Mouse (Mus musculus) neutrophil, adult 65 days (primary cell): ENCODE measurements around the gene Synj2. TPM values are rescaled to one million over a fixed set of nuclear protein-coding genes. Genes with fewer than 3 reads are reported as not detected.

Experiments
- total RNA-seq: library from RNA; stranded (reverse); gene quantifications from 2 replicates; pipeline ENCODE4 v1.2.4, GENCODE M21; 2023

Gene Synj2
- total RNA-seq, result 26.6 and 33.8 TPM in 2 replicates

DNA sequence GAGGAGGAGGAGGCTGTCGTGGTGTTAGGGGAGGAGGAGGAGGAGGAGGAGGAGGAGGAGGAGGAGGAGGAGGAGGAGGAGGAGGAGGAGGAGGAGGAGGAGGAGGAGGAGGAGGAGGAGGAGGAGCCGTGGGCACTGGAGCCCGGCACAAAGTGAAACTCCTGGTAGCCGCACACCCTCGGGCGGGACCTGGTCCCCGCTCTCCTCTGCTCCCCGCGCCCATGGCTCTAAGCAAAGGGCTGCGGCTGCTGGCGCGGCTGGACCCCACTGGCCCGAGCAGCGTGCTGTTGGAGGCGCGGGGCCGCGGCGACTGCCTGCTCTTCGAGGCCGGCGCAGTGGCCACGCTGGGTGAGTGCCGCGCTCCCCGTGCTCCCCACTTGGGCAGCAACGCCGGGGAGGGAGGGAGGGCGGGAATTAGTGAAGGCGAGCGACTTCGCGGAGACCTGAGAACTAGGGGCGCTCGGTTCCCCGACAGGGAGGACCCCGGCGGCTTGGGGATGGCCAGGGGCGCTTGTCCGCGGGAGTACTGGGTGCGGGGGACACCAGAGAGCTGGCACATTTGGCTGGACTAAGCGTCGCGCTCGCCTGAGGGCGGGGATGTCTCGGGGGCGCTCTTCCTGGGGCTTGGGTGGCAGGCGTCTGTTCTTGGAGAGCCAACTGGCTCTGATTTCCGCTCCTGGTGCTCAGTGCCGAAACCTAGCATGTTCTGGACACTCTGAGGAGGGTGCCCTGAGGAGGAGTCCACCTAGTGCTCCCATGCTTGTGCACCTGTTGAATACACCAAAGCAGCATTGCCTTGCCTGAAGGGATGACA lies at the start of gene Synj2:
Gene Synj2 (plus strand): TSS at position 51 of the 814 bp plus-strand sequence.

DNA sequence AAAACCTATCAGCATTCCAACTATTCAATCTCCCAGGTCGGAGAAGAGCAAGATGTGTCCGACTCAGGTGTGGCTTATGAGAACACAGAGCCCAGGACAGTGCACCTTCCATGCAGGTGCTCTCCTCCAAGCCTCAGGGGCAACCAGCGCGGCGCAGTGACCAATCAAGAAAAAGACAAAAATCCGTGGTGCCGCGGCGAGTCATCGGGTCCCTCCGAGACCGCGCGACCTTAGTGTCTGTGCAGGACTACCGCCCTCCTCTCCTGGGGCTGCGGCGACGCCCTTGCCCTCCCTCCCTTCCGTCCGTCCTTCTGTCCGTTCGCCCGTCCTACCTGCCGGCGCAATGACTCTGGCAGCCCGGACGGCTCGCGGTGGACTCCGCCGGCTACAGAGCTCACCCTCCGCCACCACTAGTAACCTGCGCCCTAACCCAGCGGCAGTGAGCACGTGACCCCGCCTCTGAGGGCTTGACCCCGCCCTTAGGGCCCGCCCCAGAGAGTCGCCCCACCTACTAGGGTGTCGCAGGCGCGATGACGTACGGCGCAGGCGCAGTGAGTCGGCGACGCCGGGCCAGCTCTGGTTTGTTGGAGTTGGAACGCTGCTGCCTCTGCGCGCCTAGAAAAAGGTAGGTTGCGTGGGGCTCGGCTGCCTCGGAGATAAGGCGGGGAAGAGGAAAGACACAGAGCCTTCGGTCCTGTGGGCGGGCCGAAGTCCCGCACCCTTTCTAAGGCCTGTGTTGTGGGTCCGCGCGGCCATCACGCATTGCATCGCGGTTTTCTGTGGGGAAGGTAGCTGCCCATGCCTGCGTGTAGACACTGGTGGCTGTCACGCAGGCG lies 138.4 kb downstream of the Synj2 start, which contains the start of the genes Serac1 and Gtf2h5:
Gene Serac1 (minus strand): TSS at position 455 of the 836 bp plus-strand sequence.
Gene Gtf2h5 (plus strand): TSS at position 500 of the 836 bp plus-strand sequence.

Other genes starting within 250 kb of the Synj2 start
- 22.4 and 22.9 TPM in 2 replicates for gene Snx9, start 100.0 kb upstream of the Synj2 start, total RNA-seq
- gene Serac1, start 138.5 kb downstream of the Synj2 start, total RNA-seq, result 4.5 and 4.8 TPM in 2 replicates
- gene Gtf2h5, start 138.5 kb downstream of the Synj2 start, total RNA-seq, result 29.1 and 37.1 TPM in 2 replicates
- gene Tulp4, start 165.2 kb downstream of the Synj2 start, total RNA-seq, result 13.4 and 13.6 TPM in 2 replicates